Mouse (Mus musculus) cerebellum, adult 2 months (tissue): ENCODE measurements around the gene Pif1.

Source experiments
- CTCF ChIP-seq: fragments of 200-500 bp; IDR thresholded peaks from 2 replicates; pipeline ENCODE4 v1.5.1; 2011; ENCODE audit warnings: low read depth, mild to moderate bottlenecking, control low read depth, low read length, moderate library complexity, borderline replicate concordance; ENCODE audit not compliant: insufficient read depth
- POLR2A ChIP-seq: fragments of 200-500 bp; IDR thresholded peaks from 2 replicates; pipeline ENCODE4 v1.6.1; 2011; ENCODE audit warnings: low read length, control low read depth, borderline replicate concordance; ENCODE audit not compliant: insufficient read depth

DNA sequence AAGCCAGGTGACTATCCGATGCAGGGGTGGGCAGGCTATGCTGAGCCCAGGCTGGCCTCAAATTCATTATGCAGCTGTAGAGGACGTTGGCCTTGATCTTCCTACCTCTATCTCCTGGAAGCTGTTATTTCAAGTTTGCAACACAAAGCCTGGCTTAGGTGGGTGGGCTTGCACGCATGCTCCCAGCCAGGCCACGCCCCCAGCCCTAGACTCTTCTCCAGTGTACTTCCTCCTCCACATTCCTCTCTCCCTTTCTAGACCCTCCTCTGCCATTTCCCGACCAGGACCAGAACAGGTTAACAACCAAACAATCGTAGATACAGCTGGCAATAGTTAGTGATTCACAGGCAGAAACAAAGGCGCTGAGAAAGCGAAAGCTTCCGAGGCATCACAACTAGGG, 6.6 kb downstream of the Pif1 start:
- no peak for TF ChIP-seq CTCF
- no peak for TF ChIP-seq POLR2A
